Mouse (Mus musculus) macrophage (primary cell): ENCODE results near the gene Nrros. TPM values are rescaled to one million over a fixed set of nuclear protein-coding genes. Genes with fewer than 3 reads are reported as not detected.
A peak's percentile ranks its signal among the peaks of the same experiment; 100 is the strongest.

Experiments used
- H3K27ac ChIP-seq: fragments of 350-480 bp; formaldehyde crosslinking; 2 replicates; pipeline ENCODE4 v1.9.0; 2021
- H3K36me3 ChIP-seq: fragments of 350-480 bp; formaldehyde crosslinking; 2 replicates; pipeline ENCODE4 v1.9.0; 2021; ENCODE audit errors: inconsistent target
- H3K4me3 ChIP-seq: fragments of 350-480 bp; formaldehyde crosslinking; 2 replicates; pipeline ENCODE4 v1.9.0; 2021; ENCODE audit errors: inconsistent target
- H3K79me2 ChIP-seq: fragments of 350-480 bp; formaldehyde crosslinking; 2 replicates; pipeline ENCODE4 v1.9.0; 2021; ENCODE audit errors: inconsistent target
- WGBS: methylation state at CpG from one replicate; pipeline ENCODE4 v1.1.7; 2026; ENCODE audit warnings: inconsistent platforms; ENCODE audit not compliant: missing documents; 5-methylcytosine and 5-hydroxymethylcytosine counted together
- polyA plus RNA-seq: library from polyadenylated mRNA; stranded (reverse); fragments of 250-400 nt; gene quantifications from 3 replicates; pipeline ENCODE4 v1.2.4, GENCODE M21; 2018; ENCODE audit warnings: inconsistent platforms
- total RNA-seq, 78 experiments: library from RNA; depleted of rRNA; stranded (reverse); fragments of 250-400 nt; gene quantifications; 1 replicate in 9 of 78; 2 replicates in 24 of 78; 3 replicates in 43 of 78; 4 replicates in 2 of 78; pipeline ENCODE4 v1.2.4; 2018; ENCODE audit warnings: inconsistent platforms in 56 of 78

The Nrros gene
- total RNA-seq (2018; cell fraction: chromatin; rRNA removed) = 1,000 to 10,000 TPM in 3 of 26 experiments, 100 to 1,000 TPM in 23; 132 to 1,171 (median 355) TPM
- 100 to 1,000 TPM; 175 to 537 (median 329) TPM for total RNA-seq (2018; cell fraction: cytosol; rRNA removed)
- total RNA-seq (2018; cell fraction: nucleus; rRNA removed) = 1,000 to 10,000 TPM in 5 of 26 experiments, 100 to 1,000 TPM in 21; 236 to 1,699 (median 464) TPM
- 133 to 329 TPM (median 277 TPM) in 3 replicates for polyA plus RNA-seq

GRCm38 (mm10) chr16:32165281-32165821, at the start of gene Nrros:
Gene Nrros (minus strand): TSS chr16:32165594.
- Histone ChIP-seq H3K4me3 (peak within 1 kb of the TSS; percentile 97), H3K79me2 (peaks cover 90% of the 10 kb centered on the region), H3K36me3 (0 out of 2 replicates have a peak, but pooled peaks cover 1% of the 10 kb centered on the region), H3K27ac (peak within 1 kb of the TSS; percentile 100)
- whole genome bisulfite sequencing = under 1% methylated on average over 23 of the region's 25 CpGs

GRCm38 (mm10) chr16:32214804-32215576, 49.6 kb upstream of the Nrros start:
- no peaks in the 10 kb centered on the region for H3K79me2 ChIP-seq
- no peak overlapping the region for H3K27ac ChIP-seq
- H3K4me3 ChIP-seq = no peak overlapping the region
- no peaks in the 10 kb centered on the region for H3K36me3 ChIP-seq
- 71% methylated on average over 17 of the region's 17 CpGs for WGBS

GRCm38 (mm10) chr16:32214156-32214555, 48.8 kb upstream of the Nrros start:
- H3K36me3 ChIP-seq = no peaks in the 10 kb centered on the region
- no peaks in the 10 kb centered on the region for H3K79me2 ChIP-seq
- H3K27ac ChIP-seq = no peak overlapping the region
- H3K4me3 ChIP-seq = no peak overlapping the region

GRCm38 (mm10) chr16:32204902-32205301, 39.5 kb upstream of the Nrros start:
- WGBS = 90% methylated on average over 3 of the region's 3 CpGs

GRCm38 (mm10) chr16:32202681-32203080, 37.3 kb upstream of the Nrros start:
- Histone ChIP-seq H3K36me3 (no peaks in the 10 kb centered on the region), H3K27ac (peak overlapping the region; percentile 71), H3K4me3 (no peak overlapping the region), H3K79me2 (no peaks in the 10 kb centered on the region)
- WGBS = 20% methylated on average over 6 of the region's 6 CpGs

More at GRCm38 (mm10) chr16:32204902-32205301, 39.5 kb upstream of the Nrros start:
- no peak overlapping the region for H3K4me3 ChIP-seq
- H3K27ac ChIP-seq = no peak overlapping the region
- H3K36me3 ChIP-seq = no peaks in the 10 kb centered on the region
- H3K79me2 ChIP-seq = no peaks in the 10 kb centered on the region

- WGBS = 79% methylated on average over 9 of the region's 9 CpGs
- H3K27ac ChIP-seq = peak overlapping the region; percentile 70
- H3K79me2 ChIP-seq = no peaks in the 10 kb centered on the region
- H3K36me3 ChIP-seq = no peaks in the 10 kb centered on the region
- H3K4me3 ChIP-seq = no peak overlapping the region
These were observed 35.6 kb upstream of the Nrros start for GRCm38 (mm10) chr16:32201004-32201325.

GRCm38 (mm10) chr16:32200256-32201003, 35.0 kb upstream of the Nrros start:
- Histone ChIP-seq H3K36me3 (no peaks in the 10 kb centered on the region), H3K27ac (peak overlapping the region; percentile 70), H3K79me2 (no peaks in the 10 kb centered on the region), H3K4me3 (peak overlapping the region; percentile 9; the same call in 1 of the 2 replicates)
- WGBS = 79% methylated on average over 20 of the region's 21 CpGs

GRCm38 (mm10) chr16:32190011-32190441, 24.6 kb upstream of the Nrros start:
- no peaks in the 10 kb centered on the region for H3K36me3 ChIP-seq
- H3K79me2 ChIP-seq = peaks cover 4% of the 10 kb centered on the region; the same call in 1 of the 2 replicates
- under 1% methylated on average over 12 of the region's 12 CpGs for WGBS
- H3K4me3 ChIP-seq = peak overlapping the region; percentile 12; the same call in 1 of the 2 replicates
- peak overlapping the region; percentile 99 for H3K27ac ChIP-seq

GRCm38 (mm10) chr16:32189109-32189508, 23.7 kb upstream of the Nrros start:
- Histone ChIP-seq H3K79me2 (peaks cover 4% of the 10 kb centered on the region; the same call in 1 of the 2 replicates), H3K36me3 (no peaks in the 10 kb centered on the region), H3K27ac (peak overlapping the region; percentile 99), H3K4me3 (peak overlapping the region; percentile 12; the same call in 1 of the 2 replicates)
- 1% methylated on average over 6 of the region's 6 CpGs for WGBS

- Histone ChIP-seq H3K27ac (no peak overlapping the region), H3K79me2 (peaks cover 4% of the 10 kb centered on the region; the same call in 1 of the 2 replicates), H3K4me3 (no peak overlapping the region), H3K36me3 (no peaks in the 10 kb centered on the region)
- WGBS = 98% methylated on average over 5 of the region's 5 CpGs
These were observed 20.7 kb upstream of the Nrros start for GRCm38 (mm10) chr16:32186056-32186455.

- H3K27ac ChIP-seq = peak within 1 kb of the TSS; percentile 99
- no peaks in the 10 kb centered on the region for H3K36me3 ChIP-seq
- H3K79me2 ChIP-seq = peaks cover 5% of the 10 kb centered on the region; the same call in 1 of the 2 replicates
- WGBS = 17% methylated on average over 6 of the region's 6 CpGs
- H3K4me3 ChIP-seq = no peak within 1 kb of the TSS
These were observed 14.0 kb upstream of the Nrros start, which contains the start of gene Bex6 for GRCm38 (mm10) chr16:32179333-32179901. Gene Bex6 (plus strand): TSS chr16:32179823.

- Histone ChIP-seq H3K36me3 (no peaks in the 10 kb centered on the region), H3K4me3 (peak overlapping the region; percentile 10; the same call in 1 of the 2 replicates), H3K79me2 (peaks cover 21% of the 10 kb centered on the region; the same call in 1 of the 2 replicates), H3K27ac (peak overlapping the region; percentile 99)
- WGBS = 2% methylated on average over 18 of the region's 18 CpGs
These were observed 11.7 kb upstream of the Nrros start for GRCm38 (mm10) chr16:32176896-32177686.

GRCm38 (mm10) chr16:32175029-32175428, 9.6 kb upstream of the Nrros start:
- 94% methylated on average over 4 of the region's 4 CpGs for WGBS

More at GRCm38 (mm10) chr16:32175029-32175428, 9.6 kb upstream of the Nrros start:
- H3K36me3 ChIP-seq = no peaks in the 10 kb centered on the region
- no peak overlapping the region for H3K4me3 ChIP-seq
- H3K27ac ChIP-seq = no peak overlapping the region
- H3K79me2 ChIP-seq = peaks cover 21% of the 10 kb centered on the region; the same call in 1 of the 2 replicates
